Mouse (Mus musculus) forebrain, embryonic 16.5 days (tissue): ENCODE data around the gene Ahcyl2. TPM values are rescaled to one million over a fixed set of nuclear protein-coding genes. Genes with fewer than 3 reads are reported as not detected.

Experiments
- ATAC-seq: fragments of 200-750 bp; cut with Nextera tagmentation; 2 replicates; pipeline ENCODE4 v1.8.0; 2017; ENCODE audit warnings: mild to moderate bottlenecking, moderate library complexity
- H3K27ac ChIP-seq: fragments of 300-500 bp; sonication (generic); 2 replicates; pipeline ENCODE4 v1.5.1; 2014; ENCODE audit warnings: low read length, control low read depth
- H3K27me3 ChIP-seq: fragments of 300-500 bp; sonication (generic); replicated peaks from 2 replicates; pipeline ENCODE4 v1.6.1; 2014; ENCODE audit warnings: low read length; ENCODE audit not compliant: control insufficient read depth, insufficient read depth
- H3K36me3 ChIP-seq: fragments of 300-500 bp; sonication (generic); 2 replicates; pipeline ENCODE4 v1.6.1; 2014; ENCODE audit not compliant: control insufficient read depth, insufficient read depth
- H3K4me1 ChIP-seq: fragments of 300-500 bp; sonication (generic); replicated peaks from 2 replicates; pipeline ENCODE4 v1.6.1; 2014; ENCODE audit warnings: low read length; ENCODE audit not compliant: control insufficient read depth, insufficient read depth
- H3K4me2 ChIP-seq: fragments of 300-500 bp; sonication (generic); 2 replicates; pipeline ENCODE4 v1.6.1; 2014; ENCODE audit warnings: mild to moderate bottlenecking, low read length, control low read depth
- H3K4me3 ChIP-seq: fragments of 300-500 bp; sonication (generic); replicated peaks from 2 replicates; pipeline ENCODE4 v1.5.1; 2014; ENCODE audit warnings: mild to moderate bottlenecking, low read length, control low read depth
- H3K9ac ChIP-seq: fragments of 300-500 bp; sonication (generic); replicated peaks from 2 replicates; pipeline ENCODE4 v1.6.1; 2014; ENCODE audit warnings: low read depth, low read length, control low read depth
- H3K9me3 ChIP-seq: fragments of 300-500 bp; sonication (generic); 2 replicates; pipeline ENCODE4 v1.6.1; 2016; ENCODE audit warnings: low read length; ENCODE audit not compliant: control insufficient read depth
- WGBS: fragments of 180-500 bp; shearing (Covaris S2); extraction: QIAGEN DNeasy Blood & Tissue Kit; methylation state at CpG from one replicate; pipeline ENCODE4 v1.1.7; 2014; 5-methylcytosine and 5-hydroxymethylcytosine counted together
- polyA plus RNA-seq: library from polyadenylated mRNA; unstranded; fragments of >200 nt; fragmentation: Nextera tagmentation; extraction: Ambion mirVana; gene quantifications from 2 replicates; pipeline ENCODE4 v1.2.1, GENCODE M21; 2015

The Ahcyl2 gene
- polyA plus RNA-seq, 1 experiment from 2014 or later, result 17.0 TPM

GRCm38 (mm10) chr6:29762524-29762923 lies 5.3 kb upstream of the Ahcyl2 start:
- H3K27me3 ChIP-seq, result no peaks in the 10 kb centered on the region
- H3K36me3 ChIP-seq, result no peaks in the 10 kb centered on the region
- H3K9me3 ChIP-seq, result no peaks in the 10 kb centered on the region
- no peak overlapping the region for H3K4me2 ChIP-seq
- no peak for ATAC-seq
- no peak overlapping the region for H3K27ac ChIP-seq
- no peak overlapping the region for H3K9ac ChIP-seq
- no peaks in the 10 kb centered on the region for H3K4me1 ChIP-seq
- H3K4me3 ChIP-seq, result no peak overlapping the region
- 63% methylated on average over 4 of the region's 4 CpGs for WGBS

GRCm38 (mm10) chr6:29766874-29767273 lies 937 bp upstream of the Ahcyl2 start:
- H3K9me3 ChIP-seq, result no peaks in the 10 kb centered on the region
- no peaks in the 10 kb centered on the region for H3K27me3 ChIP-seq
- no peak overlapping the region for H3K27ac ChIP-seq
- H3K9ac ChIP-seq, result no peak overlapping the region
- H3K36me3 ChIP-seq, result no peaks in the 10 kb centered on the region
- WGBS, result 84% methylated on average over 2 of the region's 2 CpGs
- no peak overlapping the region for H3K4me2 ChIP-seq
- peaks cover 8% of the 10 kb centered on the region for H3K4me1 ChIP-seq
- H3K4me3 ChIP-seq, result no peak overlapping the region
- ATAC-seq, result no peak

- 0% methylated on average over 42 of the region's 50 CpGs for WGBS
- H3K4me3 ChIP-seq, result peak overlapping the region; percentile 88
Observed at GRCm38 (mm10) chr6:29768791-29769441, 1.1 kb downstream of the Ahcyl2 start.

GRCm38 (mm10) chr6:29770672-29771321 lies 3.0 kb downstream of the Ahcyl2 start:
- 51% methylated on average over 2 of the region's 2 CpGs for WGBS
- H3K27me3 ChIP-seq, result no peaks in the 10 kb centered on the region
- no peak overlapping the region for H3K4me2 ChIP-seq
- no peaks in the 10 kb centered on the region for H3K36me3 ChIP-seq
- no peaks in the 10 kb centered on the region for H3K9me3 ChIP-seq
- no peak overlapping the region for H3K27ac ChIP-seq
- no peak for ATAC-seq
- no peak overlapping the region for H3K9ac ChIP-seq
- H3K4me1 ChIP-seq, result peaks cover 10% of the 10 kb centered on the region
- H3K4me3 ChIP-seq, result no peak overlapping the region

More at GRCm38 (mm10) chr6:29768791-29769441, 1.1 kb downstream of the Ahcyl2 start:
- peak; percentile 30 for ATAC-seq
- Histone ChIP-seq H3K4me1 (peaks cover 8% of the 10 kb centered on the region), H3K27ac (peak overlapping the region; percentile 91), H3K27me3 (no peaks in the 10 kb centered on the region), H3K4me2 (peak overlapping the region; percentile 62), H3K9me3 (no peaks in the 10 kb centered on the region), H3K36me3 (no peaks in the 10 kb centered on the region), H3K9ac (peak overlapping the region; percentile 82)

GRCm38 (mm10) chr6:29772236-29772635 lies 4.4 kb downstream of the Ahcyl2 start:
- Histone ChIP-seq H3K27me3 (no peaks in the 10 kb centered on the region), H3K36me3 (no peaks in the 10 kb centered on the region), H3K9ac (no peak overlapping the region), H3K9me3 (no peaks in the 10 kb centered on the region), H3K4me2 (no peak overlapping the region), H3K4me3 (no peak overlapping the region), H3K4me1 (peaks cover 10% of the 10 kb centered on the region), H3K27ac (no peak overlapping the region)
- 57% methylated on average over 3 of the region's 3 CpGs for WGBS
- ATAC-seq, result no peak

GRCm38 (mm10) chr6:29774161-29774560 lies 6.3 kb downstream of the Ahcyl2 start:
- no peak for ATAC-seq
- Histone ChIP-seq H3K4me2 (no peak overlapping the region), H3K4me3 (no peak overlapping the region), H3K27me3 (no peaks in the 10 kb centered on the region), H3K4me1 (peaks cover 9% of the 10 kb centered on the region), H3K27ac (no peak overlapping the region), H3K9ac (no peak overlapping the region), H3K36me3 (no peaks in the 10 kb centered on the region), H3K9me3 (no peaks in the 10 kb centered on the region)
- 70% methylated on average over 1 of the region's 1 CpGs for WGBS

GRCm38 (mm10) chr6:29775609-29776008 lies 7.8 kb downstream of the Ahcyl2 start:
- WGBS, result 97% methylated on average over 1 of the region's 1 CpGs
- Histone ChIP-seq H3K4me1 (peaks cover 2% of the 10 kb centered on the region; the same call in 1 of the 2 replicates), H3K27ac (no peak overlapping the region), H3K4me3 (no peak overlapping the region), H3K36me3 (no peaks in the 10 kb centered on the region), H3K27me3 (no peaks in the 10 kb centered on the region), H3K9me3 (no peaks in the 10 kb centered on the region), H3K4me2 (no peak overlapping the region), H3K9ac (no peak overlapping the region)
- no peak for ATAC-seq

- no peak for ATAC-seq
Observed at GRCm38 (mm10) chr6:29776542-29777237, 8.9 kb downstream of the Ahcyl2 start.

GRCm38 (mm10) chr6:29777238-29777555 lies 9.4 kb downstream of the Ahcyl2 start:
- Histone ChIP-seq H3K4me2 (no peak overlapping the region), H3K27ac (no peak overlapping the region), H3K4me3 (no peak overlapping the region), H3K9ac (no peak overlapping the region), H3K36me3 (no peaks in the 10 kb centered on the region), H3K27me3 (no peaks in the 10 kb centered on the region), H3K9me3 (no peaks in the 10 kb centered on the region), H3K4me1 (peaks cover 2% of the 10 kb centered on the region; the same call in 1 of the 2 replicates)
- ATAC-seq, result no peak
- WGBS, result 75% methylated on average over 3 of the region's 3 CpGs

More at GRCm38 (mm10) chr6:29776542-29777237, 8.9 kb downstream of the Ahcyl2 start:
- Histone ChIP-seq H3K9ac (no peak overlapping the region), H3K4me2 (no peak overlapping the region), H3K27ac (no peak overlapping the region), H3K27me3 (no peaks in the 10 kb centered on the region), H3K36me3 (no peaks in the 10 kb centered on the region), H3K4me1 (peaks cover 2% of the 10 kb centered on the region; the same call in 1 of the 2 replicates), H3K4me3 (no peak overlapping the region), H3K9me3 (no peaks in the 10 kb centered on the region)
- 88% methylated on average over 4 of the region's 4 CpGs for WGBS
